Mouse (Mus musculus) forebrain, embryonic 16.5 days (tissue): ENCODE results near the gene Pin4. TPM values are rescaled to one million over a fixed set of nuclear protein-coding genes. Genes with fewer than 3 reads are reported as not detected.

Experiments used
- ATAC-seq: fragments of 200-750 bp; cut with Nextera tagmentation; 2 replicates; pipeline ENCODE4 v1.8.0; 2017; ENCODE audit warnings: mild to moderate bottlenecking, moderate library complexity
- H3K27ac ChIP-seq: fragments of 300-500 bp; sonication (generic); 2 replicates; pipeline ENCODE4 v1.5.1; 2014; ENCODE audit warnings: low read length, control low read depth
- H3K27me3 ChIP-seq: fragments of 300-500 bp; sonication (generic); replicated peaks from 2 replicates; pipeline ENCODE4 v1.6.1; 2014; ENCODE audit warnings: low read length; ENCODE audit not compliant: control insufficient read depth, insufficient read depth
- H3K36me3 ChIP-seq: fragments of 300-500 bp; sonication (generic); 2 replicates; pipeline ENCODE4 v1.6.1; 2014; ENCODE audit not compliant: control insufficient read depth, insufficient read depth
- H3K4me1 ChIP-seq: fragments of 300-500 bp; sonication (generic); replicated peaks from 2 replicates; pipeline ENCODE4 v1.6.1; 2014; ENCODE audit warnings: low read length; ENCODE audit not compliant: control insufficient read depth, insufficient read depth
- H3K4me2 ChIP-seq: fragments of 300-500 bp; sonication (generic); 2 replicates; pipeline ENCODE4 v1.6.1; 2014; ENCODE audit warnings: mild to moderate bottlenecking, low read length, control low read depth
- H3K4me3 ChIP-seq: fragments of 300-500 bp; sonication (generic); replicated peaks from 2 replicates; pipeline ENCODE4 v1.5.1; 2014; ENCODE audit warnings: mild to moderate bottlenecking, low read length, control low read depth
- H3K9ac ChIP-seq: fragments of 300-500 bp; sonication (generic); replicated peaks from 2 replicates; pipeline ENCODE4 v1.6.1; 2014; ENCODE audit warnings: low read depth, low read length, control low read depth
- H3K9me3 ChIP-seq: fragments of 300-500 bp; sonication (generic); 2 replicates; pipeline ENCODE4 v1.6.1; 2016; ENCODE audit warnings: low read length; ENCODE audit not compliant: control insufficient read depth
- WGBS: fragments of 180-500 bp; shearing (Covaris S2); extraction: QIAGEN DNeasy Blood & Tissue Kit; methylation state at CpG from one replicate; pipeline ENCODE4 v1.1.7; 2014; 5-methylcytosine and 5-hydroxymethylcytosine counted together
- polyA plus RNA-seq: library from polyadenylated mRNA; unstranded; fragments of >200 nt; fragmentation: Nextera tagmentation; extraction: Ambion mirVana; gene quantifications from 2 replicates; pipeline ENCODE4 v1.2.1, GENCODE M21; 2015

The Pin4 gene
- polyA plus RNA-seq, 1 experiment from 2014 or later: 45.1 TPM

GRCm38 (mm10) chrX:102166986-102167385, 47.7 kb downstream of the Pin4 start:
- no peaks in the 10 kb centered on the region for H3K27me3 ChIP-seq
- H3K4me3 ChIP-seq: no peak overlapping the region
- no peak overlapping the region for H3K4me2 ChIP-seq
- 0 out of 2 replicates have a peak overlapping the region, but pooled peaks have one; percentile 17 for H3K9ac ChIP-seq
- H3K36me3 ChIP-seq: no peaks in the 10 kb centered on the region
- ATAC-seq: peak; percentile 45; the same call in 1 of the 2 replicates
- H3K9me3 ChIP-seq: no peaks in the 10 kb centered on the region
- no peak overlapping the region; the same call in 1 of the 2 replicates for H3K27ac ChIP-seq
- 0 out of 2 replicates have a peak, but pooled peaks cover 2% of the 10 kb centered on the region for H3K4me1 ChIP-seq
- 31% methylated on average over 6 of the region's 6 CpGs for WGBS

- H3K4me1 ChIP-seq: 0 out of 2 replicates have a peak, but pooled peaks cover 2% of the 10 kb centered on the region
- H3K4me2 ChIP-seq: no peak overlapping the region
- H3K9me3 ChIP-seq: no peaks in the 10 kb centered on the region
- ATAC-seq: no peak
- no peaks in the 10 kb centered on the region for H3K36me3 ChIP-seq
- no peaks in the 10 kb centered on the region for H3K27me3 ChIP-seq
- no peak overlapping the region for H3K27ac ChIP-seq
- H3K4me3 ChIP-seq: no peak overlapping the region
- H3K9ac ChIP-seq: no peak overlapping the region
- WGBS: 43% methylated on average over 1 of the region's 1 CpGs
Measured at GRCm38 (mm10) chrX:102169724-102170123, 50.5 kb downstream of the Pin4 start.

GRCm38 (mm10) chrX:102170135-102170534, 50.9 kb downstream of the Pin4 start:
- Histone ChIP-seq H3K9ac (no peak overlapping the region), H3K27ac (no peak overlapping the region), H3K4me2 (no peak overlapping the region), H3K4me3 (no peak overlapping the region), H3K9me3 (no peaks in the 10 kb centered on the region), H3K36me3 (no peaks in the 10 kb centered on the region), H3K4me1 (0 out of 2 replicates have a peak, but pooled peaks cover 2% of the 10 kb centered on the region), H3K27me3 (no peaks in the 10 kb centered on the region)
- 45% methylated on average over 3 of the region's 3 CpGs for WGBS
- no peak for ATAC-seq

- H3K9ac ChIP-seq: no peak overlapping the region
- no peaks in the 10 kb centered on the region for H3K36me3 ChIP-seq
- H3K4me2 ChIP-seq: no peak overlapping the region
- no peak overlapping the region for H3K27ac ChIP-seq
- ATAC-seq: no peak
- 75% methylated on average over 3 of the region's 3 CpGs for WGBS
- H3K4me1 ChIP-seq: 0 out of 2 replicates have a peak, but pooled peaks cover 2% of the 10 kb centered on the region
- H3K9me3 ChIP-seq: no peaks in the 10 kb centered on the region
- no peak overlapping the region for H3K4me3 ChIP-seq
- H3K27me3 ChIP-seq: no peaks in the 10 kb centered on the region
Measured at GRCm38 (mm10) chrX:102170900-102171299, 51.7 kb downstream of the Pin4 start.

GRCm38 (mm10) chrX:102175538-102176287, 56.5 kb downstream of the Pin4 start:
- ATAC-seq: no peak
- no peaks in the 10 kb centered on the region for H3K9me3 ChIP-seq
- H3K4me2 ChIP-seq: no peak overlapping the region
- no peaks in the 10 kb centered on the region for H3K4me1 ChIP-seq
- no peak overlapping the region for H3K4me3 ChIP-seq
- H3K27ac ChIP-seq: no peak overlapping the region
- WGBS: 88% methylated on average over 5 of the region's 5 CpGs
- no peak overlapping the region for H3K9ac ChIP-seq
- no peaks in the 10 kb centered on the region for H3K36me3 ChIP-seq
- H3K27me3 ChIP-seq: no peaks in the 10 kb centered on the region

Other genes with a start within 250 kb of the Pin4 start
- 4.5 and 10.4 TPM in 2 replicates for gene Rtl5, start 48.1 kb upstream of the Pin4 start, polyA plus RNA-seq
- gene Ercc6l, start 37.6 kb downstream of the Pin4 start, polyA plus RNA-seq: 3.8 and 5.2 TPM in 2 replicates
- 436 and 450 TPM in 2 replicates for gene Rps4x, start 69.9 kb downstream of the Pin4 start, polyA plus RNA-seq
- gene Cited1, start 132.7 kb downstream of the Pin4 start, polyA plus RNA-seq: 5.9 and 7.4 TPM in 2 replicates